Mouse (Mus musculus) limb, embryonic 11.5 days (tissue): ENCODE results near the gene Lhfpl2. TPM values are rescaled to one million over a fixed set of nuclear protein-coding genes. Genes with fewer than 3 reads are reported as not detected.
A peak's percentile ranks its signal among the peaks of the same experiment; 100 is the strongest.

ENCODE experiments used
- ATAC-seq: fragments of 200-750 bp; cut with Nextera tagmentation; 2 replicates; pipeline ENCODE4 v1.8.0; 2017; ENCODE audit warnings: low read depth; ENCODE audit not compliant: insufficient number of reproducible peaks, low FRiP score, low TSS enrichment
- DNase-seq: peaks from one replicate; pipeline ENCODE4 v3.0.0-alpha.2; 2015; ENCODE audit warnings: low spot score
- H3K27ac ChIP-seq: fragments of 300-500 bp; sonication (generic); replicated peaks from 2 replicates; pipeline ENCODE4 v1.5.1; 2014; ENCODE audit warnings: low read depth, mild to moderate bottlenecking, low read length
- H3K27me3 ChIP-seq: fragments of 300-500 bp; sonication (generic); 2 replicates; pipeline ENCODE4 v1.6.1; 2014; ENCODE audit warnings: mild to moderate bottlenecking, low read length, mixed read lengths; ENCODE audit not compliant: control insufficient read depth, insufficient read depth
- H3K36me3 ChIP-seq: fragments of 300-500 bp; sonication (generic); 2 replicates; pipeline ENCODE4 v1.6.1; 2014; ENCODE audit warnings: mild to moderate bottlenecking, low read length, moderate library complexity, mixed read lengths; ENCODE audit not compliant: control insufficient read depth, insufficient read depth
- H3K4me1 ChIP-seq: fragments of 300-500 bp; sonication (generic); 2 replicates; pipeline ENCODE4 v1.6.1; 2014; ENCODE audit warnings: low read length, mixed read lengths; ENCODE audit not compliant: control insufficient read depth, insufficient read depth
- H3K4me2 ChIP-seq: fragments of 300-500 bp; sonication (generic); 2 replicates; pipeline ENCODE4 v1.6.1; 2014; ENCODE audit warnings: low read depth, mild to moderate bottlenecking, moderate library complexity; ENCODE audit not compliant: severe bottlenecking
- H3K4me3 ChIP-seq: fragments of 300-500 bp; sonication (generic); 2 replicates; pipeline ENCODE4 v1.5.1; 2014; ENCODE audit warnings: low read depth, low read length
- H3K9ac ChIP-seq: fragments of 300-500 bp; sonication (generic); 2 replicates; pipeline ENCODE4 v1.6.1; 2014; ENCODE audit warnings: mild to moderate bottlenecking, low read length
- H3K9me3 ChIP-seq: fragments of 300-500 bp; sonication (generic); 2 replicates; pipeline ENCODE4 v1.6.1; 2016; ENCODE audit warnings: low read length; ENCODE audit not compliant: control insufficient read depth
- WGBS: fragments of 180-500 bp; shearing (Covaris S2); extraction: QIAGEN DNeasy Blood & Tissue Kit; methylation state at CpG from one replicate; pipeline ENCODE4 v1.1.7; 2014; 5-methylcytosine and 5-hydroxymethylcytosine counted together
- polyA plus RNA-seq: library from polyadenylated mRNA; unstranded; fragments of >200 nt; fragmentation: Nextera tagmentation; extraction: Ambion mirVana; gene quantifications from 2 replicates; pipeline ENCODE4 v1.2.1, GENCODE M21; 2014

Lhfpl2 gene
- polyA plus RNA-seq, 1 experiment from 2014 or later: 37.4 TPM

DNA sequence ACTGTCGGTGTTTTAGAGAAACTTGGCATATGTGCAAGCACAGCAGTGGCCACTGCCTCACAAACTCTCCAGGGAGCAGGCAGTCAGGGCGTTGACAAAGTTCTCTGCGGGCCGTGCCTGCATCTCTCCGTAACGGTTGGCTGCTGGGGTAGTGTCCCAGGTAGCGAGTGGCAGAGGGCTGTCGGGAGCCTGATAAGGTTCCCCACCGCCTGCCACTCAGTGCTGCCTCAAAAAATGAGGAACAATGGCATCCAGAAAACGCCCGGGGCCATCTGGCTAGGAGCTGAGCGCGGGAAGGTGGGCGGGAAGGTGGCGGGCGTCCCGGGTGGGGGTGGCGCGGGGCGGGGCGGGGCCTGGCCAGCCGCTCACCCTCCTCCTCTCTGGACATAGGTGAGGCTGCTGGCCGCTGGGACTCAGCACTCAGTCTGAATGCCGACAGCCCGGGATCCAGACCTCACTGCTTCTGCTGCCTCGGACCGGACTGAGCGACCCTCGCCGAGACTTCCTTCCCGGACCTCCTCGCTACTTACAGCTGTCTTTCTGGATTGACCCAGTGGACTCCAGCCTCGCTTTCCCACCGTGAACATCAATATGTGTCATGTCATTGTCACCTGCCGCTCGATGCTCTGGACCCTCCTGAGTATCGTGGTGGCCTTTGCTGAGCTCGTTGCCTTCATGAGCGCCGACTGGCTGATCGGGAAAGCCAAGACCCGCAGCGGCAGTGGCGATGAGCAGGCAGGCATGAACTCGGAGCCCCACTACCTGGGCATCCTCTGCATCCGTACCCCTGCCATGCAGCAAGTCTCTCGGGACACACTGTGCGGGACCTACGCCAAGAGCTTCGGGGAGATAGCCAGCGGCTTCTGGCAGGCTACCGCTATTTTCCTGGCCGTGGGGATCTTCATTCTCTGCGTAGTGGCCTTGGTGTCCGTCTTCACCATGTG, 116.3 kb downstream of the Lhfpl2 start:
- ATAC-seq (peak; percentile 67), DNase-seq (peak; percentile 81)
- Histone ChIP-seq H3K27ac (no peak overlapping the region; the same call in 1 of the 2 replicates), H3K9ac (peak overlapping the region; percentile 70), H3K36me3 (no peaks in the 10 kb centered on the region), H3K4me1 (peaks cover 19% of the 10 kb centered on the region), H3K27me3 (no peaks in the 10 kb centered on the region), H3K4me2 (peak overlapping the region; percentile 83), H3K4me3 (peak overlapping the region; percentile 39), H3K9me3 (no peaks in the 10 kb centered on the region)
- WGBS: 7% methylated on average over 53 of the region's 55 CpGs

DNA sequence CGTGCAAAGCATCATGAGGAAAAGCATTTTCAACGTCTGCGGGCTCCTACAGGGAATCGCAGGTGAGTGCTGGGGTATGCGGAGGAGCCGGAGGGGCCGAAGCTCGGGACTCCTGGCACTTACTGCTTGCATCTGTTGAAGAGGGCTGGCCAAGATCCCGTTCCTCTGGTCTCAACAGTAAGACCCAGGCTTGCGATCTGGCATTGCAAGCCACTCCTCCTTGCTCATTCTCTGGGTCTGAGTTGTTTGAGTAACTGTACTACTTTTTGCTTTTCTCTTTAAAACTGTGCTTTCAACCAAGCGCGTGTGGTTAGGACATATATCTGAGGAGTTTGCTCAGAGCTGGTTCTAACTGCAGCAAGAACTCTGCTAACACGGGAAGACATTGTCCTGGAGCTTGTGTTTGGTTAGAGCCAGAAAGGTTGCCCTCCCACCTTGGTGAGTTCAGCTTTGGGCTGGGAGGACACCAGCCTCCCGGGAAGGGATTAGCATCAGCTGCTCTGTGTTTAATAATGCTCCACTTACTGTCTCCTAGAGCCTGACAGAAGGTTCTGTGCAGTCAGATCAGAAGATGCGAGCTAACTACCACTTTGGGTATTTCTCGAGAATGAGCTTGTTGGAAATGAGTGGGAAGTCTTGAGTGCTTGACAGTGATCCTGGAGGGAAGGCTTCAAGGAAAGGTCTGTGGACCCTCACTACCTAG, 117.1 kb downstream of the Lhfpl2 start:
- peak overlapping the region; percentile 39 for H3K4me3 ChIP-seq

DNA sequence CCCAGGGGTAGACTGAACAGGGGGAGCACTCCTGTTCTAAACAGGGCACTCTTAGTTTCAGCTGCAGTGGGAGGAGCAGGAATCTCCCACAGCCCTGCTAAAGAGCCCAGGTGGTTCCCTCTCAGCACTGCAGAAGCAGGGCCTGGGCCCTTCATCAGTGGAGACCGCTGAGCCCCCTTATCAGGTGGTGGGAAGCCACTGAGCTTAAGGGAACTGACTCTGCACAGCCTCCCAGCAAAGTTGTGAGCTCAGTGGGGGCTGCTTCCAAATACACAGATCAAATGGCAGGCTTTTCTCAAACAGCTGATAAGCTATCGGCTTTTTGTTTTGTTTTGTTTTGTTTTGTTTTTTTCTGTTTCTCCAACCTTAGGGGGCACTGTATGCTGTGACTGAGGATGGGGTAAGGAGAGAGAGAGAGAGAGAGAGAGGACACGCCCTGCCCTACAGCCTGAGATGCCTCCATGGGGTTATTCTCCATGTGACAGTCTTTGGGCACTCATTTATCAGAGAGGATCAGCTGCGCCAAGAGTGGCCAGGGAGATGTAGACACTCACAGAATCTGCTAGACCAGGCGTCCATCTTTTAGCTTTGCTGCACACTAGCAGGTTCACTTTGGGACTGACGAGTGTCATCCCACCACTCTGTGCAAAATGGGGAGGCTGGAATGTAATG, 117.9 kb downstream of the Lhfpl2 start:
- Histone ChIP-seq H3K9ac (no peak overlapping the region), H3K9me3 (no peaks in the 10 kb centered on the region), H3K4me2 (peak overlapping the region; percentile 1; the same call in 1 of the 2 replicates), H3K27me3 (no peaks in the 10 kb centered on the region), H3K36me3 (no peaks in the 10 kb centered on the region), H3K27ac (no peak overlapping the region), H3K4me3 (no peak overlapping the region), H3K4me1 (peaks cover 19% of the 10 kb centered on the region)
- 69% methylated on average over 6 of the region's 6 CpGs for WGBS
- DNase-seq (no peak), ATAC-seq (no peak)

More for the DNA sequence above, 117.1 kb downstream of the Lhfpl2 start:
- Histone ChIP-seq H3K4me2 (peak overlapping the region; percentile 83), H3K4me1 (peaks cover 19% of the 10 kb centered on the region), H3K36me3 (no peaks in the 10 kb centered on the region), H3K9ac (peak overlapping the region; percentile 70; the same call in 1 of the 2 replicates), H3K9me3 (no peaks in the 10 kb centered on the region), H3K27me3 (no peaks in the 10 kb centered on the region), H3K27ac (no peak overlapping the region)
- peak; percentile 37 for DNase-seq
- 31% methylated on average over 16 of the region's 16 CpGs for WGBS
- ATAC-seq: no peak

DNA sequence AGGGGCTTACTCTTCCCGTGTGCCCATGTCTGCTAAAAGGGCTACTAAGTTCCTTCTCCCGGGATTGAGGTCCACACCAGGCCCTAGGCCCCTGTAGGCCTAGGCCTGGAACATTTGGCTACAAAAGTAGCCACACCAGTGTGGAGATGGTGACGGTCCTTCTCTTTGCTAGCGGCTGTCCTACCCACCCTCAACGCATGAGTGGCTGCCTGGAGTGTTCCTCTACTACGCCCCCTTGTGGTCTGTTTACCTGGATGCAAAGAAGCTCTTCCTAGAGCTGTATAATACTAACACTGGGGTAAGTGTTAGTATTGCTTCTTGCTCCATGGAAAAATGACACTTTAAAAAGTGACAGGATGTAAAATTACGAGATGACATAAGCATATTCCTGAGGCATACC, 119.6 kb downstream of the Lhfpl2 start:
- Histone ChIP-seq H3K4me1 (peaks cover 19% of the 10 kb centered on the region), H3K4me2 (no peak overlapping the region), H3K36me3 (no peaks in the 10 kb centered on the region; the same call in 1 of the 2 replicates), H3K27me3 (no peaks in the 10 kb centered on the region), H3K27ac (no peak overlapping the region), H3K9me3 (no peaks in the 10 kb centered on the region), H3K4me3 (no peak overlapping the region), H3K9ac (no peak overlapping the region)
- DNase-seq: peak; percentile 53
- 65% methylated on average over 7 of the region's 7 CpGs for WGBS
- no peak for ATAC-seq

DNA sequence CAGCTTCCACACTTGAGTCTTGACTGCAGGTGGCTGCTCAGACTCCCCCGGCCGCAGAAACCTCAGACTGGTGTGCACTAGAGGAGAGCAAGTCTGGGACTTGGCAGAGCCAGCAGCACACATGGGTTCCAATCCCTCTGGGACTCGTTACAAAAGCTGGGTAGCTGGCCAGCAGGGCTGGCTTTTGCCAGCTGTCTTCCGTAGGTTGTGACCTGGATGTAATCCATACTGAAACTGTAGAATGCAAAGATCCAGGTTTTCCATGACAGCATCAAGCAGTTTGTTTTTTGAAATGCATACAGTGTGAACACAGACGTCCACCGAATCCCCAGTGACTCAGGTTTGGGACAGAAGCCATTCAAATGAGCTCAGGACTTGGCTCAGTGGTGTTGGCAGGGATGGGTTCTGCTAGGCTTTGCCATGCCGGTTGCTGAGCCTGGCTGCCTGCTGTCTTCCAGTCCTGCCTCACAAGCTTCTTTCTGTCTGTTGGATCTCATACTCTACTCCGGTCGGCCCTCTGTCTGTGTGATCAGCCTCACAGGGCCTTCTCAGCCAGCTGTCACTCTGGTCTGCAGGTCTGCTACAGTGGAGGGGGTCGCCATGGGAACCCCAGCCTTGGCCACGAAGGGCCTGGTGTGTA, 120.9 kb downstream of the Lhfpl2 start:
- 0 out of 2 replicates have a peak, but pooled peaks have one; percentile 27 for ATAC-seq
- H3K4me1 ChIP-seq: peaks cover 16% of the 10 kb centered on the region
- H3K36me3 ChIP-seq: no peaks in the 10 kb centered on the region; the same call in 1 of the 2 replicates
- no peak overlapping the region for H3K4me3 ChIP-seq
- 79% methylated on average over 11 of the region's 11 CpGs for WGBS
- H3K9me3 ChIP-seq: no peaks in the 10 kb centered on the region
- H3K9ac ChIP-seq: no peak overlapping the region
- no peak overlapping the region for H3K27ac ChIP-seq
- no peak for DNase-seq
- H3K4me2 ChIP-seq: no peak overlapping the region
- no peaks in the 10 kb centered on the region for H3K27me3 ChIP-seq

DNA sequence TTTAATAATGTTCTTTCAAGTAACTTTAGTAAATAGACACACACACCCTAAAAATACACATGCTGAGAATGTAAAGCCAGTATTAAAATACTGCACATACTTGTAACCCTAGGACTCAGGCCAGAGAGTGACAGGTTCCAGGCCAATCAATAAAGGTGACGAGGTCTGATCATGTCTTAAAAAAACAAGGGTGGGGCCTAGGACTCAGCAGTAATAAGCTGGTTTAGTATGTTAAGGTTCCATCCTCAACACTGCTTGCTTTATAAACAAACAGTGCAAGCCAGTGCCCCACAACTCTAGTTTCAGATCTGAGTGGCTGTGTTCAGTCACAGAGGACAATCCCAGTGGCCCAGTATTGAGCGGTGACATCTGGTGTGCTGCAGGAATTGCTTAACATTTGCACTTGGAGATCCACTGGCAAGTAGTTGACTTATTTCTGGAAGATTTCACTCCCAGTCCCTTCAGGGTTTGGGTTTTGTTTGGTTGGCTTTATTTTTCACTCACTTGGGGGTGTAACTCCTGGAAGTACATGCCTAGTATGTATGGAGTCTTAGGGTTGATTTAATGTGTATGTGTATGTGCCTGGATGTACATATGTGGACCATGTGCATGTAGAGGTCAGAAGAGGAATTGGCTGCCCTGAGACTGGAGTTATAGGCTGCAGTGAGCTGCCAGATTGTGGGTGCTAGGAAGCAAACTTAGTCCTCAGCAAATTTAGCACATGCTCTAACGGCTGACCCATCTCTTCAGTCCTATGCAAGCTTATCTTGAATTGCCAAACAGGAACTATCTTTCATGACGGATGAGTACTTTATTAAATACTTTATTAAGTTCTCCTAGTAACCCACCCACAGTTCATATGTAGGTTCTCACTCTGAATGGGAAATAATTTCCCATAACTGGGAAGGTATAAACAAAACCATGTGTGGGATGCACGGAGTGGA, 123.2 kb downstream of the Lhfpl2 start:
- no peak overlapping the region for H3K9ac ChIP-seq
- H3K27ac ChIP-seq: no peak overlapping the region
- no peak overlapping the region for H3K4me2 ChIP-seq
- no peaks in the 10 kb centered on the region; the same call in 1 of the 2 replicates for H3K36me3 ChIP-seq
- no peak overlapping the region for H3K4me3 ChIP-seq
- peaks cover 2% of the 10 kb centered on the region; the same call in 1 of the 2 replicates for H3K4me1 ChIP-seq
- 75% methylated on average over 5 of the region's 5 CpGs for WGBS
- no peaks in the 10 kb centered on the region for H3K27me3 ChIP-seq
- ATAC-seq (no peak), DNase-seq (no peak)
- no peaks in the 10 kb centered on the region for H3K9me3 ChIP-seq

DNA sequence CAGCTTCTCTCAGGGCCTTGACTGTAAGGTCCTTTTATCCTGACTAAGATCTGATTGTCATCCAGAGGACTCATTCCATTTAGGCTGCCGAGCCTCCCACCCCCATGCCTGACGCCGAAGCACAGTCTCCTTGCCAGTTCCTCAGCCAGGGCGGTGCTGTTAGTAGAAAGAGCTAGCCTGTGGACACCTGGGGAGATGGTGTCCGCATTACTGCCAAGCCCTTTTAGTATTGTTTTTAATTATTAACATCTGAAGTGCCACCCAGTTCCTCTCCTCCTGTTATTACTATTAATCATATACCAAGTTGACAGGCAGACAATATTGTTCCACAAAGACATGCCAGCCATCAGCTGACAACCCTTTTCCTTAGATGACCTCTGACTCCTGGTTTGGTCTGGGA, 124.4 kb downstream of the Lhfpl2 start:
- Histone ChIP-seq H3K36me3 (no peaks in the 10 kb centered on the region; the same call in 1 of the 2 replicates), H3K4me3 (no peak overlapping the region), H3K27me3 (no peaks in the 10 kb centered on the region), H3K4me1 (peaks cover 5% of the 10 kb centered on the region), H3K27ac (no peak overlapping the region), H3K4me2 (no peak overlapping the region), H3K9ac (no peak overlapping the region), H3K9me3 (no peaks in the 10 kb centered on the region)
- WGBS: 87% methylated on average over 5 of the region's 5 CpGs
- ATAC-seq (no peak), DNase-seq (no peak)
